Mouse (Mus musculus) liver, embryonic 14.5 days (tissue): Measurements from ENCODE around the gene Nelfcd. TPM values are rescaled to one million over a fixed set of nuclear protein-coding genes. Genes with fewer than 3 reads are reported as not detected.

Experiments
- ATAC-seq: fragments of 200-750 bp; cut with Nextera tagmentation; 2 replicates; pipeline ENCODE4 v1.8.0; 2017; ENCODE audit warnings: moderate number of reproducible peaks, mild to moderate bottlenecking, moderate library complexity; ENCODE audit not compliant: insufficient read depth
- DNase-seq, 3 experiments: peaks; one replicate each; pipeline ENCODE4 v3.0.0-alpha.2; 2012 to 2013; ENCODE audit warnings: low read depth in 3 of 3, low spot score in 3 of 3
- H3K27ac ChIP-seq: fragments of 300-500 bp; sonication (generic); 2 replicates; pipeline ENCODE4 v1.5.1; 2014; ENCODE audit warnings: moderate library complexity, mild to moderate bottlenecking, control low read depth, inconsistent platforms
- H3K27me3 ChIP-seq: fragments of 300-500 bp; sonication (generic); 2 replicates; pipeline ENCODE4 v1.6.1; 2014; ENCODE audit warnings: mild to moderate bottlenecking, low read length, moderate library complexity; ENCODE audit not compliant: control insufficient read depth, insufficient read depth
- H3K36me3 ChIP-seq: fragments of 300-500 bp; sonication (generic); replicated peaks from 2 replicates; pipeline ENCODE4 v1.6.1; 2014; ENCODE audit warnings: low read depth; ENCODE audit not compliant: control insufficient read depth, insufficient read depth
- H3K4me1 ChIP-seq, 2 experiments: fragments of 200-500 bp in 1 of 2; fragments of 300-500 bp in 1 of 2; sonication (generic) in 1 of 2; replicated peaks; 2 replicates each; pipeline ENCODE4 v1.6.1; 2012 to 2014; ENCODE audit warnings: antibody characterized with exemption in 1 of 2, inconsistent platforms in 1 of 2, low read length in 1 of 2; ENCODE audit not compliant: control insufficient read depth in 2 of 2, insufficient read depth in 2 of 2
- H3K4me2 ChIP-seq: fragments of 300-500 bp; sonication (generic); 2 replicates; pipeline ENCODE4 v1.6.1; 2014; ENCODE audit warnings: low read depth, mild to moderate bottlenecking, control low read depth, moderate library complexity
- H3K4me3 ChIP-seq, 2 experiments: fragments of 200-500 bp in 1 of 2; fragments of 300-500 bp in 1 of 2; sonication (generic) in 1 of 2; 2 replicates each; pipeline ENCODE4 v1.5.1; 2012 to 2014; ENCODE audit warnings: low read depth in 2 of 2, low read length in 2 of 2, mild to moderate bottlenecking in 2 of 2, control low read depth in 1 of 2, inconsistent platforms in 1 of 2, moderate library complexity in 1 of 2; ENCODE audit not compliant: insufficient read depth in 1 of 2
- H3K9ac ChIP-seq: fragments of 300-500 bp; sonication (generic); replicated peaks from 2 replicates; pipeline ENCODE4 v1.6.1; 2014; ENCODE audit warnings: mild to moderate bottlenecking, control low read depth, moderate library complexity
- H3K9me3 ChIP-seq: fragments of 300-500 bp; sonication (generic); 2 replicates; pipeline ENCODE4 v1.6.1; 2016; ENCODE audit warnings: low read length, mixed read lengths; ENCODE audit not compliant: control insufficient read depth
- CTCF ChIP-seq: IDR thresholded peaks from 2 replicates; pipeline ENCODE4 v1.5.1; 2016; ENCODE audit warnings: antibody characterized with exemption, low read depth, control low read depth
- EP300 ChIP-seq: IDR thresholded peaks from 2 replicates; pipeline ENCODE4 v1.6.1; 2016; ENCODE audit warnings: antibody characterized with exemption, low read depth
- WGBS: fragments of 180-500 bp; shearing (Covaris S2); extraction: QIAGEN DNeasy Blood & Tissue Kit; methylation state at CpG from one replicate; pipeline ENCODE4 v1.1.7; 2014; ENCODE audit not compliant: insufficient replicate concordance; 5-methylcytosine and 5-hydroxymethylcytosine counted together
- polyA plus RNA-seq, 2 experiments: library from polyadenylated mRNA; depleted of rRNA in 1 of 2; stranded (reverse) in 1 of 2; unstranded in 1 of 2; fragments of >200 nt; fragmentation: Nextera tagmentation in 1 of 2; extraction: Ambion mirVana in 1 of 2; gene quantifications; 2 replicates each; pipeline versions ENCODE4 v1.2.1 to v1.2.3; 2012 to 2014

Nelfcd gene
- polyA plus RNA-seq, 2 experiments, result 58.2 to 62.1 TPM

DNA sequence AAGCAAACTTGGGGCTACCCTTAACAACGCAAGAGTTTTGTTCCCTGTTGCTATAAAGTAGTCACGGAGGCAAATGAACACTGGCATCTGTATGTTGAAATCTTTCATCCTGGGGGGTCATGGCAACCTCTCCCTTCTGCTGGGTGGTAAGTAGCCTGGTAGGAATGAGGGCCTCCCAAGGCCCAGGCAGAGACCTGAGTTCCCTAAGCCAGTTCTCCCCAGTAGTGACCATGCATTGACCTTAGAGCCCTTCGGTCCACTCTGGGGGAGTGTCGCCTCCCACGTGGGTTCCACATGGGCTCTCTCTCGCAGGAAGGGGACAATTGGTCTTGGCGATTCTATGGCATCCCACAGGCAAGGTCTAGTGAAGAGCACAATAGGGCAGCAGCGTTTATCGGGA lies 24.4 kb downstream of the Nelfcd start:
- 74% methylated on average over 9 of the region's 9 CpGs for WGBS
- Histone ChIP-seq H3K4me2 (no peak overlapping the region), H3K9ac (no peak overlapping the region), H3K36me3 (no peaks in the 10 kb centered on the region; the same call in 1 of the 2 replicates), H3K9me3 (no peaks in the 10 kb centered on the region), H3K27ac (no peak overlapping the region), H3K4me1 (peaks cover 14 to 34% of the 10 kb centered on the region in 2 experiments), H3K4me3 (no peak overlapping the region), H3K27me3 (no peaks in the 10 kb centered on the region)
- no peak for ATAC-seq
- no peak for DNase-seq
- TF ChIP-seq CTCF (no peak), EP300 (no peak)

DNA sequence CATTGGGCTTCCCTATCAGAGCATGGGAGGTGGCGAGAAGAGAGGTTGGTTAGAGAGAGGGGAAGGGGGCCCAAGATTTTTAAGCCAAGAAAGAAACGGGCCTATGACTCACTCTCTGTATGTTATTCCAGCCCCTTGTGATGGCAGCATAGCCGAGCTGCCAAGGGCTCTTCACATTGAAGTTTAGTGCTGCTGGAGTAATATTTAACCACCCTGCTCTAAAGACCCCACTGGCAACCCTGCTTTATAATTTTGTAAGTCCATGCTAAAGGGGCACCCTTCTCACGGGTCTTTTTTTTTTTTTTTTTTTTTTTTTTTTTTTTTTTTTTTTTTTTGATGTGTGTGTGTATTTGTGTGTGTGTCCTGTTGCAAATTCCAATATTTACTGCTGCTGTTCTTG lies 26.3 kb downstream of the Nelfcd start:
- Histone ChIP-seq H3K9me3 (no peaks in the 10 kb centered on the region), H3K36me3 (no peaks in the 10 kb centered on the region), H3K4me3 (no peak overlapping the region), H3K4me2 (no peak overlapping the region), H3K27ac (no peak overlapping the region), H3K9ac (no peak overlapping the region), H3K4me1 (peaks cover 14 to 31% of the 10 kb centered on the region in 2 experiments), H3K27me3 (no peaks in the 10 kb centered on the region)
- DNase-seq (no peak), ATAC-seq (no peak)
- WGBS, result 58% methylated on average over 4 of the region's 4 CpGs
- TF ChIP-seq CTCF, result no peak
- TF ChIP-seq EP300, result no peak

DNA sequence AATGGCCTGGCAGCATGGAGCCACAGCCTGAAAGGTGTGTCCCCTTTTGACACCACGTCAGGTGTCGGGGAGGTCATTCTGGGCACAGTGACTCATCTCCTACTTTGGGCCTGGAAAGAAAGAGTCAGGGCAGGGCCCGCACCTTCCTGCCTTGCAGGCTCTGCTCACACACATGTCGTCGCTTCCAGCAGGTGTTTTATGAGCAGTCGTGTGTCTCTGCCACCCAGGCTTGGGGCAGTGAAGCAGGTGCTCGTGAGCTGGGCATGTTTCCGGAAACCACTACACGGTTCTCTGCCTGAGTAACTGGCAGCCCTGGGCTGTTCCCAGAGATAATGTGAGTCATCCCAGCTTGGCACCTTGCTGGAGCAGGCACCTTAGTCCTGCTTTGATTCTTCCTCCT lies 26.9 kb downstream of the Nelfcd start:
- Histone ChIP-seq H3K9me3 (no peaks in the 10 kb centered on the region), H3K4me1 (peaks cover 14 to 26% of the 10 kb centered on the region in 2 experiments), H3K27me3 (no peaks in the 10 kb centered on the region), H3K4me3 (no peak overlapping the region), H3K4me2 (no peak overlapping the region), H3K27ac (no peak overlapping the region), H3K9ac (no peak overlapping the region), H3K36me3 (no peaks in the 10 kb centered on the region)
- ATAC-seq (no peak), DNase-seq (no peak)
- 79% methylated on average over 9 of the region's 9 CpGs for WGBS
- TF ChIP-seq EP300 (no peak), CTCF (no peak)

DNA sequence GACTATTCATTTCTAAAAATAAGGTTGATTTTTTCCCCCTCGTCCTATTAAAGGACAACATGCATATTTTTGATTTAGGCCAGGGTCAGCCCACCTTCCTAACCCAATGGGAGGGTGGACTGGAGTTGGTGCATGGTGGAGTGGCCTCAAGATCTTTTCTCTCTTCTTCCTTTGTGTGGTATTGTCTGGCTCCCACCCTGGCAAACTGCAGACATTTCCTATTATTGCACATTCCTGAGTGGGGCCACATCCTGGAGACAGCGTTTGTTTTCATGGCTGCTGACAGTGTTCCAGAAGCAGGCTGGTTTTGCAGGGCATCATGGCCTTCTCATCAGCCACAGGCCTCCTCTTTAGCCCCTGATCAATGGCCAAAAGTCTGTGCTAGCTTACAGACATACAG lies 27.4 kb downstream of the Nelfcd start:
- Histone ChIP-seq H3K9ac (no peak overlapping the region), H3K4me1 (peaks cover 9 to 20% of the 10 kb centered on the region in 2 experiments), H3K9me3 (no peaks in the 10 kb centered on the region), H3K27me3 (no peaks in the 10 kb centered on the region), H3K36me3 (no peaks in the 10 kb centered on the region), H3K27ac (no peak overlapping the region), H3K4me2 (no peak overlapping the region), H3K4me3 (no peak overlapping the region)
- TF ChIP-seq CTCF (no peak), EP300 (no peak)
- ATAC-seq, result no peak
- DNase-seq, result no peak
- WGBS, result 41% methylated on average over 2 of the region's 2 CpGs

DNA sequence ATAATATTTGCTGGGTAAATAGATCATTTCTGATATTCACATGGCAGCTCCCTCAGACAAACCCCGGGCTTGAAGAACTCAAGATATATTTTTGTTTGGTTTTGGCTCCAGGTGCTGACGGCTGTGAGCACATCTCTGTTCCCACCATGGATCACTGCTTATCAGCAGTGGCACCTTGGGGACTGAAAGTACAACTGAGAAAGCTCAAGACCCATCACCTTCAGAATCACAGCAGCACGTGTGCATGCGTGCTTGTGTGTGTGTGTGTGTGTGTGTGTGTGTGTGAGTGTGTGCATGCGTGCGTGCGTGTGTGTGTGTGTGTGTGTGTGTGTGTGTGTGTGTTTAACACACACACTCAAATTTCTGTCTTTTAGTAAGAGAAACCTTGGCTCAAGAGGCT lies 28.8 kb downstream of the Nelfcd start:
- H3K4me2 ChIP-seq, result no peak overlapping the region
- no peaks in the 10 kb centered on the region for H3K9me3 ChIP-seq
- TF ChIP-seq EP300 (no peak), CTCF (no peak)
- H3K36me3 ChIP-seq, result no peaks in the 10 kb centered on the region
- H3K4me1 ChIP-seq, result peaks cover 2 to 12% of the 10 kb centered on the region in 2 experiments
- ATAC-seq, result no peak
- DNase-seq, result no peak
- H3K4me3 ChIP-seq, result no peak overlapping the region
- H3K9ac ChIP-seq, result no peak overlapping the region
- WGBS, result 41% methylated on average over 7 of the region's 7 CpGs
- H3K27me3 ChIP-seq, result no peaks in the 10 kb centered on the region
- no peak overlapping the region for H3K27ac ChIP-seq

DNA sequence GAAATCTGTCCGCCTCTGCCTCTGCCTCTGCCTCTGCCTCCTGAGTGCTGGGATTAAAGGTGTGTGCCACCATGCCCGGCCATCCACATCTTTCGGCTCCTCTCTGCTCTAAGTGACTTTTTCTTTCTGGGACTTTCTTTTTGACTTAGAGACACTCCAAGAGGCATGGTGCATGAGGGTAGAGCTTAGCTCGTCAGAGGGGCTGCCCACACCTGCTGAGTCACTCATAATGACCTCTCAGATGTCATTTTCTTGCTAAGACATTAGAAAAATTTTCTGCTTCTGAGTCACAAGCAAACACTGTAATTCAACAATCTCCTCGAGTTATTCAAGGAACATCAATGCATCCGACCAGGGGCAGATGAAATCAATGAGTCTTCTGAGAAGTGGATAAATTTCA lies 29.4 kb downstream of the Nelfcd start:
- no peak for DNase-seq
- TF ChIP-seq CTCF, result no peak
- Histone ChIP-seq H3K9me3 (no peaks in the 10 kb centered on the region), H3K9ac (no peak overlapping the region), H3K4me2 (no peak overlapping the region), H3K27me3 (no peaks in the 10 kb centered on the region), H3K36me3 (no peaks in the 10 kb centered on the region), H3K27ac (no peak overlapping the region), H3K4me1 (peaks cover 4 to 8% of the 10 kb centered on the region in 2 experiments), H3K4me3 (no peak overlapping the region)
- WGBS, result 47% methylated on average over 6 of the region's 6 CpGs
- ATAC-seq, result no peak
